Mouse (Mus musculus): ENCODE measurements around the gene Gdf5. TPM values are rescaled to one million over a fixed set of nuclear protein-coding genes. Genes with fewer than 3 reads are reported as not detected.

The Gdf5 gene
- polyA plus RNA-seq (2015; fragmentation: Nextera tagmentation; extraction: Ambion mirVana), result 0.95 and 1.7 TPM in 2 replicates

- Histone ChIP-seq H3K9ac (no peak within 1 kb of the TSS), H3K4me3 (no peak within 1 kb of the TSS), H3K27ac (no peak within 1 kb of the TSS), H3K9me3 (no peaks in the 10 kb centered on the region), H3K4me1 (peaks cover 14% of the 10 kb centered on the region), H3K4me2 (no peak within 1 kb of the TSS), H3K36me3 (replicated peaks) (no peaks in the 10 kb centered on the region), H3K27me3 (replicated peaks) (0 out of 2 replicates have a peak, but pooled peaks cover 2% of the 10 kb centered on the region)
- 38% methylated on average over 13 of the region's 13 CpGs for WGBS
- no peak for ATAC-seq (replicated peaks)
Observed at GRCm38 (mm10) chr2:155945124-155945523, at the start of gene Gdf5. TSS of gene Gdf5 (minus strand) at chr2:155945367.

GRCm38 (mm10) chr2:155991863-155992321 lies 46.7 kb upstream of the Gdf5 start:
- Histone ChIP-seq H3K27me3 (replicated peaks) (no peaks in the 10 kb centered on the region), H3K36me3 (replicated peaks) (peaks cover 60% of the 10 kb centered on the region), H3K4me2 (no peak overlapping the region), H3K4me1 (no peaks in the 10 kb centered on the region), H3K4me3 (no peak overlapping the region), H3K27ac (no peak overlapping the region), H3K9ac (no peak overlapping the region), H3K9me3 (no peaks in the 10 kb centered on the region)
- ATAC-seq (replicated peaks), result no peak
- WGBS, result 77% methylated on average over 14 of the region's 14 CpGs

GRCm38 (mm10) chr2:155991151-155991550 lies 46.0 kb upstream of the Gdf5 start:
- H3K9me3 ChIP-seq, result no peaks in the 10 kb centered on the region
- H3K4me1 ChIP-seq, result no peaks in the 10 kb centered on the region
- ATAC-seq (replicated peaks), result no peak
- no peak overlapping the region for H3K4me3 ChIP-seq
- H3K9ac ChIP-seq, result no peak overlapping the region
- no peaks in the 10 kb centered on the region for H3K27me3 ChIP-seq (replicated peaks)
- H3K27ac ChIP-seq, result no peak overlapping the region
- no peak overlapping the region for H3K4me2 ChIP-seq
- 96% methylated on average over 10 of the region's 10 CpGs for WGBS
- H3K36me3 ChIP-seq (replicated peaks), result peaks cover 60% of the 10 kb centered on the region

- Histone ChIP-seq H3K9me3 (no peaks in the 10 kb centered on the region), H3K36me3 (replicated peaks) (peaks cover 61% of the 10 kb centered on the region), H3K27me3 (replicated peaks) (no peaks in the 10 kb centered on the region), H3K9ac (no peak overlapping the region), H3K4me3 (no peak overlapping the region), H3K27ac (no peak overlapping the region), H3K4me1 (no peaks in the 10 kb centered on the region), H3K4me2 (no peak overlapping the region)
- no peak for ATAC-seq (replicated peaks)
- WGBS, result 71% methylated on average over 4 of the region's 4 CpGs
Observed at GRCm38 (mm10) chr2:155989085-155989484, 43.9 kb upstream of the Gdf5 start.

- Histone ChIP-seq H3K4me3 (no peak overlapping the region), H3K9ac (no peak overlapping the region), H3K36me3 (replicated peaks) (peaks cover 66% of the 10 kb centered on the region), H3K27me3 (replicated peaks) (no peaks in the 10 kb centered on the region), H3K9me3 (no peaks in the 10 kb centered on the region), H3K27ac (no peak overlapping the region), H3K4me2 (no peak overlapping the region), H3K4me1 (no peaks in the 10 kb centered on the region)
- WGBS, result 97% methylated on average over 6 of the region's 6 CpGs
- no peak for ATAC-seq (replicated peaks)
Observed at GRCm38 (mm10) chr2:155987131-155987530, 42.0 kb upstream of the Gdf5 start.

- Histone ChIP-seq H3K27ac (no peak overlapping the region), H3K4me2 (no peak overlapping the region), H3K9ac (no peak overlapping the region), H3K9me3 (no peaks in the 10 kb centered on the region), H3K36me3 (replicated peaks) (peaks cover 67% of the 10 kb centered on the region), H3K4me3 (no peak overlapping the region), H3K27me3 (replicated peaks) (no peaks in the 10 kb centered on the region), H3K4me1 (no peaks in the 10 kb centered on the region)
- ATAC-seq (replicated peaks), result no peak
- WGBS, result 95% methylated on average over 7 of the region's 7 CpGs
Observed at GRCm38 (mm10) chr2:155985776-155986175, 40.6 kb upstream of the Gdf5 start.

- Histone ChIP-seq H3K4me1 (no peaks in the 10 kb centered on the region), H3K36me3 (replicated peaks) (peaks cover 68% of the 10 kb centered on the region), H3K27ac (no peak overlapping the region), H3K9ac (no peak overlapping the region), H3K4me3 (no peak overlapping the region), H3K9me3 (no peaks in the 10 kb centered on the region), H3K27me3 (replicated peaks) (no peaks in the 10 kb centered on the region), H3K4me2 (no peak overlapping the region)
- no peak for ATAC-seq (replicated peaks)
- WGBS, result 87% methylated on average over 5 of the region's 5 CpGs
Observed at GRCm38 (mm10) chr2:155979328-155979991, 34.3 kb upstream of the Gdf5 start.

- H3K9ac ChIP-seq, result no peak overlapping the region
- ATAC-seq (replicated peaks), result no peak
- H3K4me2 ChIP-seq, result no peak overlapping the region
- H3K4me1 ChIP-seq, result no peaks in the 10 kb centered on the region
- H3K27me3 ChIP-seq (replicated peaks), result no peaks in the 10 kb centered on the region
- peaks cover 76% of the 10 kb centered on the region for H3K36me3 ChIP-seq (replicated peaks)
- 79% methylated on average over 14 of the region's 14 CpGs for WGBS
- no peak overlapping the region for H3K27ac ChIP-seq
- no peak overlapping the region for H3K4me3 ChIP-seq
- no peaks in the 10 kb centered on the region for H3K9me3 ChIP-seq
Observed at GRCm38 (mm10) chr2:155974087-155974731, 29.0 kb upstream of the Gdf5 start.

GRCm38 (mm10) chr2:155973348-155973747 lies 28.2 kb upstream of the Gdf5 start:
- no peak for ATAC-seq (replicated peaks)
- WGBS, result 84% methylated on average over 6 of the region's 6 CpGs

GRCm38 (mm10) chr2:155962991-155963390 lies 17.8 kb upstream of the Gdf5 start:
- Histone ChIP-seq H3K4me1 (no peaks in the 10 kb centered on the region; the same call in 1 of the 2 replicates), H3K4me2 (no peak overlapping the region), H3K4me3 (no peak overlapping the region), H3K9ac (no peak overlapping the region), H3K27ac (no peak overlapping the region), H3K36me3 (replicated peaks) (peaks cover 31% of the 10 kb centered on the region), H3K27me3 (replicated peaks) (no peaks in the 10 kb centered on the region), H3K9me3 (no peaks in the 10 kb centered on the region)
- 39% methylated on average over 1 of the region's 1 CpGs for WGBS
- ATAC-seq (replicated peaks), result no peak

More at GRCm38 (mm10) chr2:155973348-155973747, 28.2 kb upstream of the Gdf5 start:
- Histone ChIP-seq H3K27ac (no peak overlapping the region), H3K27me3 (replicated peaks) (no peaks in the 10 kb centered on the region), H3K4me2 (no peak overlapping the region), H3K9ac (no peak overlapping the region), H3K4me1 (no peaks in the 10 kb centered on the region), H3K36me3 (replicated peaks) (peaks cover 78% of the 10 kb centered on the region), H3K4me3 (no peak overlapping the region), H3K9me3 (no peaks in the 10 kb centered on the region)

- Histone ChIP-seq H3K27me3 (replicated peaks) (no peaks in the 10 kb centered on the region), H3K9me3 (no peaks in the 10 kb centered on the region), H3K4me1 (peaks cover 9% of the 10 kb centered on the region), H3K9ac (no peak overlapping the region), H3K27ac (no peak overlapping the region), H3K36me3 (replicated peaks) (peaks cover 20% of the 10 kb centered on the region), H3K4me3 (no peak overlapping the region), H3K4me2 (no peak overlapping the region)
- 72% methylated on average over 10 of the region's 10 CpGs for WGBS
- ATAC-seq (replicated peaks), result no peak
Observed at GRCm38 (mm10) chr2:155961862-155962261, 16.7 kb upstream of the Gdf5 start.

- Histone ChIP-seq H3K4me3 (no peak overlapping the region), H3K4me2 (no peak overlapping the region), H3K27ac (no peak overlapping the region), H3K36me3 (replicated peaks) (peaks cover 10% of the 10 kb centered on the region), H3K9me3 (no peaks in the 10 kb centered on the region), H3K27me3 (replicated peaks) (no peaks in the 10 kb centered on the region), H3K4me1 (peaks cover 9% of the 10 kb centered on the region), H3K9ac (no peak overlapping the region)
- no peak for ATAC-seq (replicated peaks)
- 90% methylated on average over 5 of the region's 5 CpGs for WGBS
Observed at GRCm38 (mm10) chr2:155959981-155960380, 14.8 kb upstream of the Gdf5 start.
